Mouse (Mus musculus): ENCODE data around the gene Daxx. TPM values are rescaled to one million over a fixed set of nuclear protein-coding genes. Genes with fewer than 3 reads are reported as not detected.
"Not testable (repeated sequence)": the region's sequence is repeated elsewhere in the genome, so short reads cannot be mapped to it uniquely, and the experiment has no call there.

Gene Daxx
- total RNA-seq (2022) = 10 to 100 TPM; 24.0 to 31.9 (median 27.1) TPM

- DNase-seq (ENCODE audit: low spot score in 2 of 2) = peak; percentile 94 to 99
Measured at GRCm38 (mm10) chr17:33909077-33909868, at the start of gene Daxx. Daxx (plus strand) TSS chr17:33909414.

- peak; percentile 54 to 92 for DNase-seq (ENCODE audit: low spot score in 2 of 2)
Measured at GRCm38 (mm10) chr17:33865330-33866030, 43.7 kb upstream of the Daxx start.

GRCm38 (mm10) chr17:33873537-33873936 is 35.7 kb upstream of the Daxx start, which contains the start of gene Gm7029:
Gm7029 (plus strand) TSS chr17:33873837.
- not testable (repeated sequence) for DNase-seq (ENCODE audit: low spot score in 2 of 2)

- DNase-seq (ENCODE audit: low spot score in 2 of 2) = no peak
Measured at GRCm38 (mm10) chr17:33874411-33874810, 34.8 kb upstream of the Daxx start.

- DNase-seq (ENCODE audit: low spot score in 2 of 2) = not testable (repeated sequence)
Measured at GRCm38 (mm10) chr17:33875797-33876196, 33.4 kb upstream of the Daxx start.

- DNase-seq (ENCODE audit: low spot score in 2 of 2) = not testable (repeated sequence)
Measured at GRCm38 (mm10) chr17:33884320-33884719, 24.9 kb upstream of the Daxx start.

GRCm38 (mm10) chr17:33887802-33888201 is 21.4 kb upstream of the Daxx start:
- not testable (repeated sequence) for DNase-seq (ENCODE audit: low spot score in 2 of 2)

- not testable (repeated sequence) for DNase-seq (ENCODE audit: low spot score in 2 of 2)
Measured at GRCm38 (mm10) chr17:33888230-33888629, 21.0 kb upstream of the Daxx start.

- not testable (repeated sequence) for DNase-seq (ENCODE audit: low spot score in 2 of 2)
Measured at GRCm38 (mm10) chr17:33889941-33890532, 19.2 kb upstream of the Daxx start.

- peak; percentile 98 to 100 for DNase-seq (ENCODE audit: low spot score in 2 of 2)
Measured at GRCm38 (mm10) chr17:33890533-33891059, 18.6 kb upstream of the Daxx start, which contains the start of gene Kifc1. Kifc1 (minus strand) TSS chr17:33890661.

- DNase-seq (ENCODE audit: low spot score in 2 of 2) = no peak
Measured at GRCm38 (mm10) chr17:33891357-33891756, 17.9 kb upstream of the Daxx start.

GRCm38 (mm10) chr17:33891892-33892291 is 17.3 kb upstream of the Daxx start:
- not testable (repeated sequence) for DNase-seq (ENCODE audit: low spot score in 2 of 2)

- no peak for DNase-seq (ENCODE audit: low spot score in 2 of 2)
Measured at GRCm38 (mm10) chr17:33892429-33892828, 16.8 kb upstream of the Daxx start.

GRCm38 (mm10) chr17:33893011-33893410 is 16.2 kb upstream of the Daxx start:
- not testable (repeated sequence) for DNase-seq (ENCODE audit: low spot score in 2 of 2)

GRCm38 (mm10) chr17:33897114-33897794 is 12.0 kb upstream of the Daxx start:
- no peak for DNase-seq (ENCODE audit: low spot score in 2 of 2)

GRCm38 (mm10) chr17:33898193-33898592 is 11.0 kb upstream of the Daxx start:
- not testable (repeated sequence) for DNase-seq (ENCODE audit: low spot score in 2 of 2)

- no peak for DNase-seq (ENCODE audit: low spot score in 2 of 2)
Measured at GRCm38 (mm10) chr17:33899642-33900041, 9.6 kb upstream of the Daxx start.

GRCm38 (mm10) chr17:33900281-33900988 is 8.8 kb upstream of the Daxx start:
- no peak for DNase-seq (ENCODE audit: low spot score in 2 of 2)

GRCm38 (mm10) chr17:33900989-33901314 is 8.3 kb upstream of the Daxx start:
- no peak for DNase-seq (ENCODE audit: low spot score in 2 of 2)

- DNase-seq (ENCODE audit: low spot score in 2 of 2) = no peak
Measured at GRCm38 (mm10) chr17:33901653-33902052, 7.6 kb upstream of the Daxx start.

GRCm38 (mm10) chr17:33902079-33902478 is 7.1 kb upstream of the Daxx start:
- DNase-seq (ENCODE audit: low spot score in 2 of 2) = no peak
